Mouse (Mus musculus) CH12.LX (cell line): ENCODE measurements around the gene Gatd1. TPM values are rescaled to one million over a fixed set of nuclear protein-coding genes. Genes with fewer than 3 reads are reported as not detected.

Source experiments
- DNase-seq: peaks from one replicate; pipeline ENCODE4 v3.0.0-alpha.2; 2013; ENCODE audit errors: extremely low read depth
- H3K27ac ChIP-seq: 2 replicates; pipeline ENCODE4 v1.5.1; 2012; ENCODE audit warnings: low read depth, mild to moderate bottlenecking, control low read depth, moderate library complexity; ENCODE audit not compliant: insufficient read depth
- H3K27me3 ChIP-seq: replicated peaks from 2 replicates; pipeline ENCODE3; 2012; ENCODE audit warnings: inconsistent platforms
- H3K36me3 ChIP-seq, 2 experiments: replicated peaks in 1 of 2; 2 replicates each; pipeline versions ENCODE3 to v1.6.1; 2012; ENCODE audit warnings: inconsistent platforms in 1 of 2, low read length in 1 of 2, mild to moderate bottlenecking in 1 of 2, mixed read lengths in 1 of 2, moderate library complexity in 1 of 2; ENCODE audit not compliant: control insufficient read depth in 1 of 2, insufficient read depth in 1 of 2
- H3K4me1 ChIP-seq, 2 experiments: 2 replicates each; pipeline ENCODE4 v1.6.1; 2012; ENCODE audit warnings: inconsistent platforms in 1 of 2, moderate library complexity in 1 of 2; ENCODE audit not compliant: insufficient read depth in 2 of 2, control insufficient read depth in 1 of 2
- H3K4me2 ChIP-seq: 2 replicates; pipeline ENCODE4 v1.6.1; 2012; ENCODE audit warnings: low read depth, mild to moderate bottlenecking, control low read depth; ENCODE audit not compliant: poor library complexity, insufficient read depth, severe bottlenecking
- H3K4me3 ChIP-seq, 3 experiments: fragments of 150-350 bp in 1 of 3; sonication (generic) in 1 of 3; replicated peaks in 1 of 3; 2 replicates each; pipeline versions ENCODE3 to v1.5.1; 2011 to 2012; ENCODE audit warnings: low read depth in 2 of 3, low read length in 2 of 3, mild to moderate bottlenecking in 2 of 3, moderate library complexity in 2 of 3, control low read depth in 1 of 3, improper control_type of control experiment in 1 of 3, inconsistent platforms in 1 of 3, mixed read lengths in 1 of 3; ENCODE audit not compliant: poor library complexity in 1 of 3
- H3K79me2 ChIP-seq: replicated peaks from 2 replicates; pipeline ENCODE4 v1.6.1; 2012; ENCODE audit warnings: mild to moderate bottlenecking, moderate library complexity; ENCODE audit not compliant: control insufficient read depth, poor library complexity, insufficient read depth, severe bottlenecking; ENCODE audit errors: extremely low read depth
- H3K9ac ChIP-seq: 2 replicates; pipeline ENCODE4 v1.6.1; 2012; ENCODE audit warnings: low read depth, mild to moderate bottlenecking, control low read depth, moderate library complexity; ENCODE audit not compliant: insufficient read depth
- H3K9me3 ChIP-seq: replicated peaks from 2 replicates; pipeline ENCODE3; 2012; ENCODE audit warnings: low read length, inconsistent platforms, mixed read lengths
- CHD1 ChIP-seq: IDR thresholded peaks from 2 replicates; pipeline ENCODE4 v1.6.1; 2012; ENCODE audit warnings: low read depth, low read length, improper control_type of control experiment, inconsistent platforms
- CTCF ChIP-seq, 2 experiments: IDR thresholded peaks in 1 of 2; conservative IDR thresholded peaks in 1 of 2; 2 replicates each; pipeline ENCODE4 v1.5.1; 2011 to 2012; ENCODE audit warnings: low read depth in 2 of 2, low read length in 2 of 2, improper control_type of control experiment in 1 of 2, inconsistent platforms in 1 of 2, mild to moderate bottlenecking in 1 of 2, moderate library complexity in 1 of 2
- E2F4 ChIP-seq: IDR thresholded peaks from 2 replicates; pipeline ENCODE4 v1.6.1; 2011; ENCODE audit warnings: low read depth, low read length, improper control_type of control experiment; ENCODE audit not compliant: insufficient replicate concordance
- EP300 ChIP-seq: IDR thresholded peaks from 2 replicates; pipeline ENCODE4 v1.6.1; 2011; ENCODE audit warnings: low read length, improper control_type of control experiment
- HCFC1 ChIP-seq: IDR thresholded peaks from 2 replicates; pipeline ENCODE4 v1.6.1; 2012; ENCODE audit warnings: low read depth, mild to moderate bottlenecking, inconsistent platforms, low read length, improper control_type of control experiment
- IRF4 ChIP-seq: IDR thresholded peaks from 2 replicates; pipeline ENCODE4 v1.6.1; 2014; ENCODE audit warnings: low read depth, mild to moderate bottlenecking, inconsistent platforms, low read length, improper control_type of control experiment
- JUN ChIP-seq: IDR thresholded peaks from 2 replicates; pipeline ENCODE4 v1.6.1; 2011; ENCODE audit warnings: low read depth, mild to moderate bottlenecking, low read length, improper control_type of control experiment, moderate library complexity; ENCODE audit not compliant: insufficient read depth
- PAX5 ChIP-seq: IDR thresholded peaks from 2 replicates; pipeline ENCODE4 v1.6.1; 2012; ENCODE audit warnings: low read length, inconsistent platforms, mixed read lengths
- RAD21 ChIP-seq: IDR thresholded peaks from 2 replicates; pipeline ENCODE4 v1.6.1; 2011; ENCODE audit warnings: low read depth, mild to moderate bottlenecking, low read length, improper control_type of control experiment, moderate library complexity
- RCOR1 ChIP-seq: conservative IDR thresholded peaks from 2 replicates; pipeline ENCODE4 v1.6.1; 2012; ENCODE audit warnings: low read depth, mild to moderate bottlenecking, inconsistent platforms, low read length, improper control_type of control experiment
- SMC3 ChIP-seq: IDR thresholded peaks from 2 replicates; pipeline ENCODE4 v1.6.1; 2011; ENCODE audit warnings: low read depth, low read length, improper control_type of control experiment
- TBP ChIP-seq: conservative IDR thresholded peaks from 2 replicates; pipeline ENCODE4 v1.6.1; 2011; ENCODE audit warnings: low read depth, low read length, improper control_type of control experiment
- TCF12 ChIP-seq: IDR thresholded peaks from 2 replicates; pipeline ENCODE4 v1.6.1; 2014; ENCODE audit warnings: low read depth, mild to moderate bottlenecking, inconsistent platforms, low read length, improper control_type of control experiment
- USF2 ChIP-seq: conservative IDR thresholded peaks from 2 replicates; pipeline ENCODE4 v1.6.1; 2011; ENCODE audit warnings: low read depth, low read length, improper control_type of control experiment
- dilution Hi-C: fragments of 300-500 bp; cut with MboI; formaldehyde crosslinking; loops from 2 replicates; pipeline ENCODE4 v1.14.3; 2020; ENCODE audit warnings: low sequenced_read_pairs; ENCODE audit not compliant: extremely low pct_unique_long_range_greater_than_20kb, extremely low pct_ligation_motif_present
- in situ Hi-C: fragments of 300-500 bp; cut with MboI; formaldehyde crosslinking; loops from 3 replicates; pipeline ENCODE4 v1.14.3; 2019; ENCODE audit warnings: low sequenced_read_pairs, low pct_ligation_motif_present, low pct_unique_long_range_greater_than_20kb, mixed read lengths
- polyA plus RNA-seq: library from polyadenylated mRNA; unstranded; fragments of >175 nt; gene quantifications from 2 replicates; pipeline ENCODE4 v1.2.1, GENCODE M21; 2012; ENCODE audit warnings: low read depth; ENCODE audit not compliant: insufficient read length
- total RNA-seq, 2 experiments: library from RNA; depleted of rRNA; stranded (reverse); fragments of 300-350 nt in 1 of 2; fragments of >200 nt in 1 of 2; gene quantifications; 2 replicates each; pipeline ENCODE4 v1.2.3; 2012 to 2014

Gatd1 gene
- total and polyA plus RNA-seq, 3 experiments, result 21.2 to 31.4 (median 29.6) TPM

GRCm38 (mm10) chr7:141442199-141442598, 28.3 kb upstream of the Gatd1 start:
- H3K9ac ChIP-seq, result peak overlapping the region; percentile 62; the same call in 1 of the 2 replicates
- no peak overlapping the region for H3K27ac ChIP-seq
- peaks cover 10% of the 10 kb centered on the region; the same call in 1 of the 2 replicates for H3K79me2 ChIP-seq
- peak overlapping the region; percentile 97 for H3K4me2 ChIP-seq
- in situ Hi-C loops, result no loop called here
- peaks cover 43 to 53% of the 10 kb centered on the region in 2 experiments for H3K36me3 ChIP-seq
- H3K4me1 ChIP-seq, result peaks cover 15 to 50% of the 10 kb centered on the region in 2 experiments
- DNase-seq, result no peak
- dilution Hi-C loops, result no loop called here
- no peak for TF ChIP-seq USF2
- H3K27me3 ChIP-seq, result no peaks in the 10 kb centered on the region
- no peaks in the 10 kb centered on the region for H3K9me3 ChIP-seq
- H3K4me3 ChIP-seq, result peak overlapping the region; percentile 64 to 91 (median 67)

- Histone ChIP-seq H3K4me1 (peaks cover 15 to 49% of the 10 kb centered on the region in 2 experiments), H3K79me2 (peaks cover 12% of the 10 kb centered on the region), H3K4me2 (no peak overlapping the region), H3K9ac (no peak overlapping the region), H3K9me3 (no peaks in the 10 kb centered on the region), H3K27ac (no peak overlapping the region), H3K27me3 (no peaks in the 10 kb centered on the region), H3K4me3 (no peak overlapping the region), H3K36me3 (peaks cover 43 to 53% of the 10 kb centered on the region in 2 experiments)
- in situ Hi-C loops (no loop called here), dilution Hi-C loops (no loop called here)
- no peak for DNase-seq
- TF ChIP-seq HCFC1 (no peak), TBP (no peak), RCOR1 (no peak), E2F4 (no peak), TCF12 (no peak), CHD1 (no peak), EP300 (no peak)
These were observed 27.5 kb upstream of the Gatd1 start for GRCm38 (mm10) chr7:141441460-141441859.

- Histone ChIP-seq H3K9ac (no peak overlapping the region), H3K79me2 (peaks cover 19% of the 10 kb centered on the region), H3K27ac (no peak overlapping the region), H3K9me3 (no peaks in the 10 kb centered on the region), H3K27me3 (no peaks in the 10 kb centered on the region), H3K4me1 (peaks cover 22 to 57% of the 10 kb centered on the region in 2 experiments), H3K36me3 (peaks cover 43 to 53% of the 10 kb centered on the region in 2 experiments), H3K4me2 (no peak overlapping the region), H3K4me3 (no peak overlapping the region)
- in situ Hi-C loops (no loop called here), dilution Hi-C loops (no loop called here)
- DNase-seq, result peak; percentile 72
- TF ChIP-seq SMC3 (peak; percentile 59), CTCF (conservative IDR thresholded peaks at IDR 0.05 in 1 of 2, IDR thresholded peaks at IDR 0.05 in 1 of 2; ENCODE audit: low read depth in 2 of 2, low read length in 2 of 2) (peak; percentile 71 to 76), JUN (no peak), RAD21 (peak; percentile 37), PAX5 (no peak), TCF12 (no peak), IRF4 (no peak)
These were observed 26.7 kb upstream of the Gatd1 start for GRCm38 (mm10) chr7:141440613-141441012.
